Mouse (Mus musculus) megakaryocyte, embryonic 14.5 days (primary cell): Measurements from ENCODE around the gene Nrn1. TPM values are rescaled to one million over a fixed set of nuclear protein-coding genes. Genes with fewer than 3 reads are reported as not detected.

ENCODE experiments used
- H3K27me3 ChIP-seq: replicated peaks from 2 replicates; pipeline ENCODE3; 2012; ENCODE audit warnings: inconsistent platforms
- H3K36me3 ChIP-seq: replicated peaks from 2 replicates; pipeline ENCODE3; 2012; ENCODE audit warnings: low read length, inconsistent platforms, mixed read lengths
- H3K4me1 ChIP-seq: 2 replicates; pipeline ENCODE4 v1.6.1; 2012; ENCODE audit warnings: inconsistent platforms
- H3K4me3 ChIP-seq: replicated peaks from 2 replicates; pipeline ENCODE3; 2012; ENCODE audit warnings: moderate library complexity, mild to moderate bottlenecking, inconsistent platforms
- H3K9me3 ChIP-seq: 2 replicates; pipeline ENCODE4 v1.6.1; 2012; ENCODE audit warnings: inconsistent platforms
- FLI1 ChIP-seq: IDR thresholded peaks from 2 replicates; pipeline ENCODE4 v1.6.1; 2012; ENCODE audit warnings: low read length, inconsistent platforms, mixed read lengths
- GATA1 ChIP-seq: IDR thresholded peaks from 3 replicates; pipeline ENCODE4 v1.6.1; 2012; ENCODE audit warnings: mixed read lengths, low read length, inconsistent platforms, borderline replicate concordance
- polyA plus RNA-seq: library from polyadenylated mRNA; stranded (reverse); fragments of >175 nt; gene quantifications from 2 replicates; pipeline ENCODE4 v1.2.3, GENCODE M21; 2012; ENCODE audit warnings: low replicate concordance; ENCODE audit not compliant: insufficient read depth

Gene Nrn1
- polyA plus RNA-seq, 1 experiment, result 0.57 TPM

DNA sequence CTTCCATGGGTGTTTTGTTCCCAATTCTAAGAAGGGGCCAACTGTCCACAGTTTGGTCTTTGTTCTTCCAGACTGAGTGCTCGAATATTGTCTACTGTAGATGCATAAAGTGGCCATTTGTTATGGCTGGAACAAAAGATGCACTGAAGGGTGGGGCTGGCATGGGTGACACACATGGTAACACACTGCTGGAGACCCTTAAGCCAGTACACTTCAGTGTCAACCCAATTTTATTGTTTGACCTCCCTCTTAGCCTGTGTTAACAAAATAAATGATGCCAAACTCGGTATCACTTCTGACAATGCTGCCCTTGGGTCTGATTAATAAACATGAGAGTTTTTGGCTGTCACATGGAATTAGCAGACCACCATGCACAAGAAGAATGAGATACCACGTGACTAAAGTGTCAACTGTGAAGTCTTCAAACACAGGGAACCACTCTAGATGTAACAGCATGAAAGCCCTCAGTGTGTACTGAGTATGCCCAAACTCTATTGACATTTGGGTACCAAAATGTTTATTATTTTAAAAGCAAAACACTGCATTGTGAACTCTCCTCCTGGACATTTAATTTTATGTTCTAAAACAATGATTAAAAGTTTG lies 27.7 kb downstream of the Nrn1 start:
- no peaks in the 10 kb centered on the region for H3K9me3 ChIP-seq
- TF ChIP-seq GATA1, result no peak
- no peak for TF ChIP-seq FLI1
- no peaks in the 10 kb centered on the region for H3K36me3 ChIP-seq
- no peaks in the 10 kb centered on the region for H3K4me1 ChIP-seq
- no peak overlapping the region for H3K4me3 ChIP-seq
- peaks cover 4% of the 10 kb centered on the region for H3K27me3 ChIP-seq

DNA sequence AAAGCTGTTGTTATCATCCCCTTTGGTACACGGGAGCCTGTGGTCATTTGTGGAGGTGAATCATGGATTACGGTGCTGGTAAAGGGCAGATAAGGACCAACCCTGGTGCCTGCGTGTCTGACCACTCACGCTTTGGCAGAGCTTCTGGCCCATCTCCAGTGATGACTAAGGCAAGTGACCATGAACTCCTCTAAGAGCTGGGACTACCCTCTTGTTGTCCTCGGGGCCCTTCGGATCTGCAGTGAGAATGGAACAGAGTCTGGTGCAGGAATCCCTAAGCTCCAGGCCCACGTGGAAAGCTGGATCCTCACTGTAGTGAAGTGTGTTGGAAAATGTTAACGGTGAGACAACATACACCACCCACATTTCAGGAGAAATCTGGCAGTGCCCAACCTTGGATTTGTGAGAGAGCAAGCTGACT lies 38.6 kb downstream of the Nrn1 start:
- Histone ChIP-seq H3K4me1 (no peaks in the 10 kb centered on the region), H3K4me3 (no peak overlapping the region), H3K36me3 (no peaks in the 10 kb centered on the region), H3K27me3 (peaks cover 1% of the 10 kb centered on the region), H3K9me3 (peaks cover 9% of the 10 kb centered on the region; the same call in 1 of the 2 replicates)
- TF ChIP-seq FLI1 (no peak), GATA1 (no peak)

DNA sequence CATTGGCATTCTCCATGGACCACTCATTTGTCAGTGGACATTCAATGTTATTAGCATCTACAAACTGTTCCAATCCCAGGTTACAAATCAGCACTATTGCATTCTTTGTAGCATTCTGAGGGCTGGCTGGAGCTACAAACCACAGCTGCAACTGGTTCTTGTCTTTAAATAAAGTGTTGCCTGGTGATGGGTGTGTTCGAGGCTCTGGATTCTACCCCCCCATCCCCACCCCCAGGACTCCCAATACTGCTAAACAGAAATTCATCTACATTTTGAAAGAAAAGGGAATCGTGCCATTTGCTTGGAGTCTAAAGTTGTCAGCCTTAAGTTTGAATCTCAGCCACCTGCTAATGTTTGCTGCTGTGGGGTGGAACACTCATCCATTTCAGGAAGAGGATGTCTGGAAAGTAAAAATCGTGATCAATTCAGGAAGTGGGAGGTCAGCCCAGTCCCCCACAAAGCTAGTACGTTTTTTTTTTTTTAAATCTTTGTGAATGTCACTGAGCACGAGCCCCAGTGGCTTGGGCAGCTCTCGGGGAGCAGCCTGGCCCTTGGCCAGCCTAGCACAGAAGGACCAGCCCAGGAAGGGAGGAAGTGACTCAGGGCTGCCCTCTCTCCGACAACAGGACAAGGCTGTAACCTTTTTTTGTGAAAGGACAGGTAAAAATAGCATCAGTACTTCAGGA lies 39.3 kb downstream of the Nrn1 start:
- H3K4me1 ChIP-seq, result no peaks in the 10 kb centered on the region
- H3K36me3 ChIP-seq, result no peaks in the 10 kb centered on the region
- TF ChIP-seq GATA1 (no peak), FLI1 (no peak)
- H3K27me3 ChIP-seq, result peaks cover 1% of the 10 kb centered on the region
- no peak overlapping the region for H3K4me3 ChIP-seq
- peaks cover 9% of the 10 kb centered on the region; the same call in 1 of the 2 replicates for H3K9me3 ChIP-seq

DNA sequence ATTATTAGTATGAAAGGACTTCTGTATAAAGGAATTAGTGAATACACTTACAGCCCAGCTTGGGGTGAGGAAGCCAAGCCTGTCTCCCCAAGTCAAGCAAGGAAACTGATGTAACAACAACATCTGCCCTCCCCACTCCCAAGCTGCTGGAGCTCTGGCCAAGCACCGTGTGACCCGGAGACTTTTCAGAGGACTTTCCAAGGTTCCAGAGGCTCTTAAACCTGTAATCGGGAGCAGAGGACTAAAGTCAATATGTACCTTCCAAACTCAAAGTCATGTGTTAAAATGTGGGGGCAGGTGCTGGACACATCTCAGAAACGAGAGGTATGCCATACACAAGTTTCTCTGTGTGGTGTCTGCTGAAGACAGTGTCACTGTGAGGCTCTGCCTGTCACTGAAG lies 51.4 kb downstream of the Nrn1 start:
- Histone ChIP-seq H3K9me3 (peaks cover 6% of the 10 kb centered on the region; the same call in 1 of the 2 replicates), H3K27me3 (peaks cover 2% of the 10 kb centered on the region), H3K4me1 (no peaks in the 10 kb centered on the region), H3K36me3 (no peaks in the 10 kb centered on the region), H3K4me3 (no peak overlapping the region)
- no peak for TF ChIP-seq FLI1
- no peak for TF ChIP-seq GATA1

DNA sequence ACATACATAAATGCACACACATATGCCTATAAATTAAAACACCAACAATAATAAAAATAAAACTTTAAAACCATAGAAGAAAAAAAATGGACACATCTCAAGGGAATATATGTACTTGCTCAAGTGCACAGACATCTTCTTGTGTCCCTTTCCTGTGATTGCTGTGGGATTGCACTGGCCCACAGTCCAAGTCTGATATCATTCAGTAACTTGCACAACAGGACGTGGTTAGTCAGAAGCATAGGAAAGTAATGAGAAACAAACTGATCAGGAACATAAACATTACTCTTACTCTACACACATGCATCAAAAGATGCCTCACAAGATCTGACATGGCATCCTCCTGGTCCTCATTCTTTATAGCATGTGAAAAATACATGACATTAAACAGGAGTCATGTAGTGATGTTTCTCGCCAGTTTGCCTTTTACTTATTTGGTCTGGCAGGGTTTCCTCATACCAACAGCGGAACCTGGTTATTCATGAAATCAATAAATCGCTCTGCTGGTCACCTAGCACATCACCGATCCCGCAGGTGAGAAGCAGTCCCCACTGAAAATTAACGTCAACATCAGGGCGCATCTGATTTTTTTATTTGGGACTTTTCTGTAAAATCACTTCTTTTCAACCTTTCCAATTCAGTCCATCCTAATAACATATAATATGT lies 54.1 kb downstream of the Nrn1 start:
- no peaks in the 10 kb centered on the region for H3K36me3 ChIP-seq
- no peaks in the 10 kb centered on the region for H3K9me3 ChIP-seq
- H3K4me1 ChIP-seq, result no peaks in the 10 kb centered on the region
- peaks cover 2% of the 10 kb centered on the region for H3K27me3 ChIP-seq
- TF ChIP-seq FLI1 (no peak), GATA1 (no peak)
- H3K4me3 ChIP-seq, result no peak overlapping the region

DNA sequence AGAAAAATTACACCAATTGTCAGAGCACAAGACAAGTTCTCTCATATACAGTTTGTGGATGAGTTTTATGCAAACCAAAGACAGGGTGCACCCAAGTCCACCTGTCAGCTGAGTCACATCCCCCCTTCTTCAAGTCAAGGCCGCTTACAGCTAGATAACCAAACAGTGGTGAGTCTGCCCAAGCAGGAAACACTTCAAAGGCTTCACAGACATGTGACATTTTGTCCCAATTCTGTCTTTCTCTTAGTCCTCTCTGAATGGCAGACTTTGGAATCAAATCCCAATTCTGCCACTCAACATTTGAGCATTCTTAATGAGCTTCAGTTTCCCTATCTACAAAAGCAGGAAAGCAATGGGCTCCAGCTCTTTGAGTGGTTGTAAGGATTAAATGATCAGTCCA lies 55.6 kb downstream of the Nrn1 start:
- Histone ChIP-seq H3K4me3 (no peak overlapping the region), H3K27me3 (peaks cover 2% of the 10 kb centered on the region), H3K9me3 (no peaks in the 10 kb centered on the region), H3K36me3 (no peaks in the 10 kb centered on the region), H3K4me1 (no peaks in the 10 kb centered on the region)
- TF ChIP-seq FLI1 (no peak), GATA1 (no peak)
